Mouse (Mus musculus) heart, embryonic 11.5 days (tissue): ENCODE measurements around the gene Ccdc162. TPM values are rescaled to one million over a fixed set of nuclear protein-coding genes. Genes with fewer than 3 reads are reported as not detected.

ENCODE experiments used
- ATAC-seq: fragments of 200-750 bp; cut with Nextera tagmentation; replicated peaks from 2 replicates; pipeline ENCODE4 v1.8.0; 2017; ENCODE audit warnings: moderate library complexity; ENCODE audit not compliant: insufficient number of reproducible peaks, low FRiP score, low TSS enrichment
- H3K27ac ChIP-seq: fragments of 300-500 bp; sonication (generic); 2 replicates; pipeline ENCODE4 v1.5.1; 2014; ENCODE audit warnings: mild to moderate bottlenecking, low read depth, low read length
- H3K27me3 ChIP-seq: fragments of 300-500 bp; sonication (generic); 2 replicates; pipeline ENCODE4 v1.6.1; 2014; ENCODE audit warnings: mild to moderate bottlenecking, low read length, mixed read lengths; ENCODE audit not compliant: control insufficient read depth, insufficient read depth
- H3K36me3 ChIP-seq: fragments of 300-500 bp; sonication (generic); 2 replicates; pipeline ENCODE4 v1.6.1; 2014; ENCODE audit warnings: mild to moderate bottlenecking, low read length, moderate library complexity, mixed read lengths; ENCODE audit not compliant: control insufficient read depth, insufficient read depth
- H3K4me1 ChIP-seq: fragments of 300-500 bp; sonication (generic); 2 replicates; pipeline ENCODE4 v1.6.1; 2014; ENCODE audit warnings: low read length; ENCODE audit not compliant: control insufficient read depth, insufficient read depth
- H3K4me2 ChIP-seq: fragments of 300-500 bp; sonication (generic); 2 replicates; pipeline ENCODE4 v1.6.1; 2014; ENCODE audit warnings: mild to moderate bottlenecking, moderate library complexity
- H3K4me3 ChIP-seq: fragments of 300-500 bp; sonication (generic); 2 replicates; pipeline ENCODE4 v1.5.1; 2014; ENCODE audit warnings: low read depth, low read length
- H3K9ac ChIP-seq: fragments of 300-500 bp; sonication (generic); 2 replicates; pipeline ENCODE4 v1.6.1; 2014; ENCODE audit warnings: mild to moderate bottlenecking, low read depth, low read length, moderate library complexity
- H3K9me3 ChIP-seq: fragments of 300-500 bp; sonication (generic); replicated peaks from 2 replicates; pipeline ENCODE4 v1.6.1; 2016; ENCODE audit warnings: low read length; ENCODE audit not compliant: control insufficient read depth
- WGBS: fragments of 180-500 bp; shearing (Covaris S2); extraction: QIAGEN DNeasy Blood & Tissue Kit; methylation state at CpG from one replicate; pipeline ENCODE4 v1.1.7; 2014; ENCODE audit not compliant: insufficient replicate concordance; 5-methylcytosine and 5-hydroxymethylcytosine counted together
- polyA plus RNA-seq: library from polyadenylated mRNA; unstranded; fragments of >200 nt; fragmentation: Nextera tagmentation; extraction: Ambion mirVana; gene quantifications from 2 replicates; pipeline ENCODE4 v1.2.1, GENCODE M21; 2014

The Ccdc162 gene
- polyA plus RNA-seq, 1 experiment from 2014 or later = 0.82 TPM

- Histone ChIP-seq H3K9me3 (peaks cover 5% of the 10 kb centered on the region; the same call in 1 of the 2 replicates), H3K27ac (no peak overlapping the region), H3K4me2 (no peak overlapping the region), H3K4me3 (no peak overlapping the region), H3K4me1 (no peaks in the 10 kb centered on the region), H3K9ac (no peak overlapping the region), H3K27me3 (no peaks in the 10 kb centered on the region), H3K36me3 (no peaks in the 10 kb centered on the region; the same call in 1 of the 2 replicates)
- WGBS = 52% methylated on average over 14 of the region's 14 CpGs
- no peak for ATAC-seq
Observed at GRCm38 (mm10) chr10:41552847-41553589, 163.4 kb downstream of the Ccdc162 start.

GRCm38 (mm10) chr10:41552319-41552718 lies 164.1 kb downstream of the Ccdc162 start:
- 29% methylated on average over 3 of the region's 3 CpGs for WGBS
- ATAC-seq = no peak
- H3K27me3 ChIP-seq = no peaks in the 10 kb centered on the region
- H3K4me1 ChIP-seq = no peaks in the 10 kb centered on the region
- H3K4me2 ChIP-seq = no peak overlapping the region
- H3K36me3 ChIP-seq = no peaks in the 10 kb centered on the region; the same call in 1 of the 2 replicates
- peaks cover 5% of the 10 kb centered on the region; the same call in 1 of the 2 replicates for H3K9me3 ChIP-seq
- no peak overlapping the region for H3K4me3 ChIP-seq
- H3K27ac ChIP-seq = no peak overlapping the region
- no peak overlapping the region for H3K9ac ChIP-seq

DNA sequence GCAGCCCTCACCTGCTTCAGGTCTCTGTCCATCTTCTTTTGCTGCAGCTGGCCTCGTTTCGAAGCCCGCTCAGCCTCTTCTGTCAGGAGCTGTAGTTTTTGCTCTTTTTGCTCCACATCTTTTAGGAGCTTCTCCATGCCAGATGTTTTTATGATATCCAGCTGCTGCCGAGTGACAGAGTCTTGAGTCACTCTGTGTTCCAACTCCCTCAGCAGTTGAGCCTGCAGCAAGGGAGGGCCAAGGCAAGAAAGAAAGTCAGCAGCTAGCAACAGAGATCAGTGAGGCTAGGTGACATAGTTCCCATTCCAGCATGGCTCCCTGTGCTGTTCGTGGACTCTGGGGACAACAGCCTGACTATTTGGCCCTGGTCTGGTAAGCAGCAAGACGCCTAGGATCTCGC lies 165.7 kb downstream of the Ccdc162 start:
- WGBS = 78% methylated on average over 7 of the region's 7 CpGs
- H3K9ac ChIP-seq = no peak overlapping the region

GRCm38 (mm10) chr10:41546396-41547165 lies 169.9 kb downstream of the Ccdc162 start:
- Histone ChIP-seq H3K4me2 (no peak overlapping the region), H3K4me1 (peaks cover 10% of the 10 kb centered on the region), H3K27me3 (no peaks in the 10 kb centered on the region), H3K4me3 (no peak overlapping the region), H3K27ac (no peak overlapping the region), H3K9me3 (peaks cover 5% of the 10 kb centered on the region; the same call in 1 of the 2 replicates), H3K36me3 (no peaks in the 10 kb centered on the region; the same call in 1 of the 2 replicates), H3K9ac (no peak overlapping the region)
- 67% methylated on average over 13 of the region's 13 CpGs for WGBS
- no peak for ATAC-seq

More for the DNA sequence above, 165.7 kb downstream of the Ccdc162 start:
- peaks cover 5% of the 10 kb centered on the region; the same call in 1 of the 2 replicates for H3K9me3 ChIP-seq
- no peak overlapping the region for H3K27ac ChIP-seq
- ATAC-seq = no peak
- H3K4me1 ChIP-seq = no peaks in the 10 kb centered on the region
- H3K4me3 ChIP-seq = no peak overlapping the region
- H3K4me2 ChIP-seq = no peak overlapping the region
- no peaks in the 10 kb centered on the region; the same call in 1 of the 2 replicates for H3K36me3 ChIP-seq
- H3K27me3 ChIP-seq = no peaks in the 10 kb centered on the region

- no peaks in the 10 kb centered on the region for H3K27me3 ChIP-seq
- no peak overlapping the region for H3K4me2 ChIP-seq
- no peak overlapping the region for H3K27ac ChIP-seq
- H3K4me3 ChIP-seq = no peak overlapping the region
- peaks cover 10% of the 10 kb centered on the region for H3K4me1 ChIP-seq
- H3K9ac ChIP-seq = no peak overlapping the region
- 49% methylated on average over 7 of the region's 7 CpGs for WGBS
- no peak for ATAC-seq
- no peaks in the 10 kb centered on the region; the same call in 1 of the 2 replicates for H3K36me3 ChIP-seq
- peaks cover 5% of the 10 kb centered on the region; the same call in 1 of the 2 replicates for H3K9me3 ChIP-seq
Observed at GRCm38 (mm10) chr10:41545224-41545755, 171.1 kb downstream of the Ccdc162 start.

GRCm38 (mm10) chr10:41544481-41545190 lies 171.8 kb downstream of the Ccdc162 start:
- 7% methylated on average over 7 of the region's 7 CpGs for WGBS
- Histone ChIP-seq H3K27ac (no peak overlapping the region), H3K4me2 (no peak overlapping the region), H3K9me3 (peaks cover 5% of the 10 kb centered on the region; the same call in 1 of the 2 replicates), H3K9ac (no peak overlapping the region), H3K36me3 (no peaks in the 10 kb centered on the region; the same call in 1 of the 2 replicates), H3K4me1 (peaks cover 10% of the 10 kb centered on the region), H3K4me3 (no peak overlapping the region), H3K27me3 (no peaks in the 10 kb centered on the region)
- ATAC-seq = no peak

GRCm38 (mm10) chr10:41543844-41544243 lies 172.6 kb downstream of the Ccdc162 start:
- 73% methylated on average over 2 of the region's 2 CpGs for WGBS
- no peak for ATAC-seq

GRCm38 (mm10) chr10:41543439-41543838 lies 173.0 kb downstream of the Ccdc162 start:
- Histone ChIP-seq H3K27me3 (no peaks in the 10 kb centered on the region), H3K4me1 (peaks cover 10% of the 10 kb centered on the region), H3K36me3 (no peaks in the 10 kb centered on the region), H3K4me3 (no peak overlapping the region), H3K9me3 (no peaks in the 10 kb centered on the region), H3K4me2 (no peak overlapping the region), H3K27ac (no peak overlapping the region), H3K9ac (no peak overlapping the region)
- WGBS = 75% methylated on average over 4 of the region's 4 CpGs
- ATAC-seq = no peak

More at GRCm38 (mm10) chr10:41543844-41544243, 172.6 kb downstream of the Ccdc162 start:
- H3K9ac ChIP-seq = no peak overlapping the region
- H3K27ac ChIP-seq = no peak overlapping the region
- H3K4me3 ChIP-seq = no peak overlapping the region
- peaks cover 10% of the 10 kb centered on the region for H3K4me1 ChIP-seq
- H3K36me3 ChIP-seq = no peaks in the 10 kb centered on the region
- no peaks in the 10 kb centered on the region for H3K9me3 ChIP-seq
- no peak overlapping the region for H3K4me2 ChIP-seq
- H3K27me3 ChIP-seq = no peaks in the 10 kb centered on the region
